Mouse (Mus musculus) kidney, adult 2 months (tissue): ENCODE results near the gene Pidd1. TPM values are rescaled to one million over a fixed set of nuclear protein-coding genes. Genes with fewer than 3 reads are reported as not detected.

Source experiments
- DNase-seq: peaks from one replicate; pipeline ENCODE4 v3.0.0; 2021
- H3K27ac ChIP-seq: fragments of 200-500 bp; 2 replicates; pipeline ENCODE4 v1.5.1; 2012; ENCODE audit warnings: low read depth, low read length, control low read depth, inconsistent platforms; ENCODE audit not compliant: insufficient read depth
- H3K27me3 ChIP-seq: fragments of 200-500 bp; replicated peaks from 2 replicates; pipeline ENCODE4 v1.6.1; 2012; ENCODE audit warnings: mild to moderate bottlenecking, moderate library complexity, low read length, inconsistent platforms; ENCODE audit not compliant: control insufficient read depth, insufficient read depth
- H3K36me3 ChIP-seq: fragments of 200-500 bp; 2 replicates; pipeline ENCODE4 v1.6.1; 2012; ENCODE audit warnings: mild to moderate bottlenecking, moderate library complexity, low read length, inconsistent platforms; ENCODE audit not compliant: control insufficient read depth, insufficient read depth
- H3K4me1 ChIP-seq: fragments of 200-500 bp; 2 replicates; pipeline ENCODE4 v1.6.1; 2011; ENCODE audit warnings: low read length; ENCODE audit not compliant: control insufficient read depth, insufficient read depth
- H3K4me3 ChIP-seq: fragments of 200-500 bp; 2 replicates; pipeline ENCODE4 v1.5.1; 2011; ENCODE audit warnings: mild to moderate bottlenecking, low read depth, low read length, control low read depth; ENCODE audit not compliant: insufficient read depth
- CTCF ChIP-seq: fragments of 200-500 bp; conservative IDR thresholded peaks from 2 replicates; pipeline ENCODE4 v1.5.1; 2011; ENCODE audit warnings: low read depth, mild to moderate bottlenecking, control low read depth, low read length, moderate library complexity, mixed read lengths; ENCODE audit not compliant: insufficient read depth, insufficient read length
- POLR2A ChIP-seq: fragments of 200-500 bp; IDR thresholded peaks from one replicate; pipeline ENCODE4 v1.6.1; 2011; ENCODE audit warnings: low read depth, low read length, control low read depth
- WGBS: fragments of 180-500 bp; shearing (Covaris S2); methylation state at CpG from one replicate; pipeline ENCODE4 v1.1.7; 2018; 5-methylcytosine and 5-hydroxymethylcytosine counted together
- polyA plus RNA-seq: library from polyadenylated mRNA; depleted of rRNA; stranded (reverse); fragments of >200 nt; gene quantifications from 2 replicates; pipeline ENCODE4 v1.2.3, GENCODE M21; 2012

Pidd1 gene
- polyA plus RNA-seq, 1 experiment: 4.5 TPM

DNA sequence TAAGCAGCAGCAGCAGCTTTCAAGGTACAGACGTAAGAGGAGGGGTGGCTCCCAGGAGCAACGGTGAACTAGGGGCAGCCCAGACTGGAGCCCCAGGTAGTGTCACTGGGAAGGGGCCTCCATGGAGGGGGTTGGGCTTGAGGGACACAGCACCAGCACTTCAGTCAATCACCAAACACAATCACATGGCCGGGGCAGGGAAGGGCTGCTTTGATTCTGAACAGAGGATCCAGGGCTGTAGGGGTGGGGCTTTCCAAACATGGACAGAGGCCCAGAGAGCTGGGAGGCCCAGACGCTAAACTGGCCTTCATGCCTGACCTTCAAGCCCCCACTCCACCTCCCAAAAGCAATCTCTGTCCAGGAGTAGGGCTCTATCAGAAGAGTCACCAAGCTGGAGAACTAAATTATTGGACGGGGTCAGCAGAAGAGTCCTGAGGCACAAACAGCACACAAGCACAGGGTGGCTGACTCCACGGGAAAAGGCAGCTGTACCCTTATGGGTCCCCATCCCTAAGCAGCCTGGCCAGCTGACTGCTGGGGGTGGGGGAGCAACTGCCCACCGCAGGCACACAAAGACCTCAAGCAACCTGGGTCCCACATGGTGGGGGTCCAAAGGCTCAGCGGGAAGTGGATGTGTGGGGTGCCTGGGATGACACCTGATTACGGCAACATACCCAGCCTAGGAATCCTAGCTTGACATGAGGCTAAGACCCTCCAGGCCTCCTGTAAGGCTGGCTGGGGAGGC lies 13.8 kb downstream of the Pidd1 start:
- Histone ChIP-seq H3K36me3 (no peaks in the 10 kb centered on the region), H3K27me3 (no peaks in the 10 kb centered on the region), H3K4me1 (peaks cover 18% of the 10 kb centered on the region), H3K4me3 (no peak overlapping the region), H3K27ac (no peak overlapping the region)
- 74% methylated on average over 9 of the region's 9 CpGs for WGBS
- no peak for DNase-seq
- no peak for TF ChIP-seq POLR2A
- TF ChIP-seq CTCF: no peak

- no peak within 1 kb of the TSS for H3K4me3 ChIP-seq
- H3K36me3 ChIP-seq: no peaks in the 10 kb centered on the region
- H3K27me3 ChIP-seq: no peaks in the 10 kb centered on the region
- 13% methylated on average over 19 of the region's 19 CpGs for WGBS
- H3K4me1 ChIP-seq: peaks cover 12% of the 10 kb centered on the region
- peak; percentile 59 for DNase-seq
- TF ChIP-seq POLR2A: no peak
- TF ChIP-seq CTCF: no peak
- no peak within 1 kb of the TSS for H3K27ac ChIP-seq
Measured at GRCm38 (mm10) chr7:141429310-141429709, 14.5 kb downstream of the Pidd1 start, which contains the start of gene Cend1. TSS of gene Cend1 (minus strand) at chr7:141429491.

DNA sequence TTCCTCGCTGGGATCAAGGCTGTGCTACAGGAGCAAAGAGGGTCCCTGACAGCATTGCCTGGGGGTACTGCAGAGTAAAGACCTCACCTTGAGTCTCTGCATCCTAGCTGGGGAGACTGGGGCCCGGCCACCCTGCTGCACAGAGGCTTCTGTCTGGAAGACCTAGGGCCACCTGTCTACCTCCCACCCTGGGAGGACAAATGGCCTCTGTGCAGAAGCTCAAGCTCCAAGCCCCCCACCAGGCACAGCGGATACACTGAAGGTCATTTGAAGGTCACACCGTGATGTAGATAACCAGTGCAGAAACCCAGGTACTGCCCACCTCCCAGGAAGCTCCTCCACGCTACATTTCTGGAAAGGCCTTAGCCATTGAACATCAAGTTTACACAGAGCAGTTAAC lies 15.1 kb downstream of the Pidd1 start:
- no peak for DNase-seq
- no peaks in the 10 kb centered on the region for H3K36me3 ChIP-seq
- peaks cover 8% of the 10 kb centered on the region for H3K4me1 ChIP-seq
- 71% methylated on average over 5 of the region's 5 CpGs for WGBS
- no peaks in the 10 kb centered on the region for H3K27me3 ChIP-seq
- H3K27ac ChIP-seq: no peak overlapping the region
- H3K4me3 ChIP-seq: no peak overlapping the region
- TF ChIP-seq CTCF (no peak), POLR2A (no peak)

GRCm38 (mm10) chr7:141426948-141427730 lies 16.7 kb downstream of the Pidd1 start:
- TF ChIP-seq POLR2A: no peak
- no peak for TF ChIP-seq CTCF
- 91% methylated on average over 12 of the region's 12 CpGs for WGBS
- no peak for DNase-seq

GRCm38 (mm10) chr7:141423811-141424210 lies 20.0 kb downstream of the Pidd1 start:
- H3K4me3 ChIP-seq: no peak overlapping the region
- 57% methylated on average over 4 of the region's 4 CpGs for WGBS
- H3K27me3 ChIP-seq: no peaks in the 10 kb centered on the region
- H3K4me1 ChIP-seq: no peaks in the 10 kb centered on the region
- TF ChIP-seq POLR2A (no peak), CTCF (no peak)
- H3K27ac ChIP-seq: no peak overlapping the region
- H3K36me3 ChIP-seq: no peaks in the 10 kb centered on the region
- DNase-seq: peak; percentile 33

More at GRCm38 (mm10) chr7:141426948-141427730, 16.7 kb downstream of the Pidd1 start:
- H3K36me3 ChIP-seq: no peaks in the 10 kb centered on the region
- H3K27me3 ChIP-seq: no peaks in the 10 kb centered on the region
- no peak overlapping the region for H3K4me3 ChIP-seq
- H3K27ac ChIP-seq: no peak overlapping the region
- no peaks in the 10 kb centered on the region; the same call in 1 of the 2 replicates for H3K4me1 ChIP-seq

GRCm38 (mm10) chr7:141420030-141420702 lies 23.7 kb downstream of the Pidd1 start:
- 79% methylated on average over 9 of the region's 9 CpGs for WGBS
- no peaks in the 10 kb centered on the region for H3K4me1 ChIP-seq

More at GRCm38 (mm10) chr7:141420030-141420702, 23.7 kb downstream of the Pidd1 start:
- DNase-seq: no peak
- no peak overlapping the region for H3K4me3 ChIP-seq
- TF ChIP-seq POLR2A (no peak), CTCF (no peak)
- no peaks in the 10 kb centered on the region for H3K27me3 ChIP-seq
- H3K36me3 ChIP-seq: no peaks in the 10 kb centered on the region
- no peak overlapping the region for H3K27ac ChIP-seq
